Mouse (Mus musculus) lung, adult 18-20 months (tissue): ENCODE data around the gene Lin7b.
A peak's percentile ranks its signal among the peaks of the same experiment; 100 is the strongest.
"Not testable (repeated sequence)": the region's sequence is repeated elsewhere in the genome, so short reads cannot be mapped to it uniquely, and the experiment has no call there.

Source experiments
- DNase-seq, 2 experiments: peaks; one replicate each; pipeline ENCODE4 v3.0.0; 2022; ENCODE audit warnings: mixed read lengths in 2 of 2

The Lin7b gene

DNA sequence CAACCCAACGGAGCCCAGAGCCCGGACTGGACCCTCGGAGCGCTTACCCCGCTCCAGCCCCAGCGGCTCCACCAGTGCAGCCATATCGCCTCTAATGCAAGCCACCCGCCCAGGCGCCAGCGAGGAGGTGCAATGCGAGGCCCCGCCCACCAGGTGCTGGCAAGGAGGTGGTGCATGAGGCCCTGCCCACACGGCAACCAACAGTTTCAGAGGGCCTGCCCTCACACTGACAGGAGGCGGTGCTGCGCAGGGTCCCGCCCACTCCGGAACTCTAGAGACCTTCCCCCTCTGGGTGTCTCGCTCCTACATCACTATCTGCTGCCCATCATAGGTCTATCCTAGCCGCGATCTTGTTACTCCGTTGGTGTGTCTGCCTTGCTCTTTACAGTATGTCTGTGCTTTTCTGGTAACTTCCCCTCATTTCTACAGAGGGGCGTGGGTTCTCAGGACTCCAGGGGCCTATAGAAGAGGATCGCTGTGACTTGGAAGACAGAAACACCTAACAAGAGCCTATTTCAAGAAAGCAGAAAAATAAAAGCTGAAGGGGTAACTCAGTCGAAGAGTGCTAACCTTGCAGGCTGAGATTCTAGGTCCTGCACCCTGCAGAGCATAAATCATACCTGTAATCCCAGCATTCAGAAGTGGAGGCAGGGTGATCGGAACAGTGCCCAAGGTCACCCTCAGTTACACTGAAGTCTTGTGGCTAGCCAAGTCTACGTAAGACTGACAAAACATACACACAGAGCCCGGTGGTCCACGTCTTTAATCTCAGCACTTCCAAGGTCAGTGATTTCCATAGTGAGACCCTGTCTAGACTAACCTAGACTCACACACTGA lies at the start of gene Lin7b:
Lin7b (minus strand) TSS at position 109 of the 837 bp plus-strand sequence.
- DNase-seq = peak; percentile 91 to 93

DNA sequence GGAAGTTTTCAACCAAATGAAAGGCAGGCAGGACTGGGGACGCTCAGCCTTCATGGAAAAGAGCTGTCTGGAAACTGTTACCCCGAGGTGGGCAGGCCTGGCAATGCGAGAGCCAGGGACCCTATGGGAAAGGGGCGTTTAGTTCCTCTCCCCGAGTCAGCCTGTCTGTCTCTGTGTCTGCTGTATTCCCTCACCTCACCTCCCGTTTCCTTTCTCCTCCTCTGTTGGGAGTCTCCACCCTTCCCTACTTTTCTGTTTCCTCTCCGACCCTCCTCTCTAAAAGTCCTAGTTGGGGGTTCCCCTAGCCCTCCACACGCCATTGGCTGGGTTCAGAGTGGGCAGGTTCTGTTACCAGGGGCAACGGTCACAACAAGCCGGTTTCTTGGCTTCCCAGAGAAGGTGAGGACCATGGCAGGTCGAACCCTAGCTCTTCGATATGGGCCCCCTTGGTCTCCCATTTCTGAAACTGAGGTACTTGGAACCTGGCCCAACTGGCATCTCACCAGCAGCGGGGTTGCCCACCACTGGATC lies 47.6 kb upstream of the Lin7b start:
- peak in 1 of 2 experiments; percentile 53 for DNase-seq

DNA sequence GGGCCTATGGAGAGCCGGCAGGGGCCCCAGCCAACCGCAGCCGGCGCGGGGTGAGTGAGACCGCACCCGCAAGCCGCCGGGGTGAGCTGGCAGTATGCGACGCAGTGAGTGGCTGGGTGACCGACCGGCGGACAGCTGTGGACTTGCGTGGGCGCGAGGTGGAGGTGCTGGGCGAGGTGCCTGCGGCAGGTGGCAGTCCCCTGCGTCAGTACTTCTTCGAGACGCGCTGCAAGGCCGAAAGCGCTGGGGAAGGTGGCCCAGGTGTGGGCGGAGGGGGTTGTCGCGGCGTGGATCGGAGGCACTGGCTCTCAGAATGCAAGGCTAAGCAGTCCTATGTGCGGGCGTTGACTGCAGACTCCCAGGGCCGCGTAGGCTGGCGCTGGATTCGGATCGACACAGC lies 45.3 kb upstream of the Lin7b start:
- DNase-seq = no peak

DNA sequence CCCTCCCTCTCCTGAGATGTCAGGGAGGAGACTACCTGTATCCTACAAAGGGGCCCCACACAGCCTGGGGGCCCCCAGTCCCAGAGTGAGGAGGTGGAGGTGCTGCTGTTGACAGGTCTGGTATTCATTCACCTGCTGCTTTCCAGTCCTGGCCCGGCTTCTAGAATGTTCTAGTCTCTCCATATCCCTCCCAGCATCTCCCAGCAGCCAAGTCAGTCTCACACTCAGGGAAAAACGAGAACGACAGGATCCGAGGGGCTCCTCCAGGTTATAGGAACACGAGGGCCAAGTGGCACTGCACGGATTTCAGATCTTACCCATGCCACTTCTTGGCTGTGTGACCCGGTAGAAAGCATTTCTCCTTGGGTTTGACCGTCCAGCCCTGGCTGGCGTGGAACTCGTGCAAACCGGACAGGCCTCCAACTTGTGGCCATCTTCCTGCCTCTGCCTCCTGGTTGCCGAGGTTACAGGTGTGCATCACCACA lies 44.4 kb upstream of the Lin7b start:
- DNase-seq = no peak

DNA sequence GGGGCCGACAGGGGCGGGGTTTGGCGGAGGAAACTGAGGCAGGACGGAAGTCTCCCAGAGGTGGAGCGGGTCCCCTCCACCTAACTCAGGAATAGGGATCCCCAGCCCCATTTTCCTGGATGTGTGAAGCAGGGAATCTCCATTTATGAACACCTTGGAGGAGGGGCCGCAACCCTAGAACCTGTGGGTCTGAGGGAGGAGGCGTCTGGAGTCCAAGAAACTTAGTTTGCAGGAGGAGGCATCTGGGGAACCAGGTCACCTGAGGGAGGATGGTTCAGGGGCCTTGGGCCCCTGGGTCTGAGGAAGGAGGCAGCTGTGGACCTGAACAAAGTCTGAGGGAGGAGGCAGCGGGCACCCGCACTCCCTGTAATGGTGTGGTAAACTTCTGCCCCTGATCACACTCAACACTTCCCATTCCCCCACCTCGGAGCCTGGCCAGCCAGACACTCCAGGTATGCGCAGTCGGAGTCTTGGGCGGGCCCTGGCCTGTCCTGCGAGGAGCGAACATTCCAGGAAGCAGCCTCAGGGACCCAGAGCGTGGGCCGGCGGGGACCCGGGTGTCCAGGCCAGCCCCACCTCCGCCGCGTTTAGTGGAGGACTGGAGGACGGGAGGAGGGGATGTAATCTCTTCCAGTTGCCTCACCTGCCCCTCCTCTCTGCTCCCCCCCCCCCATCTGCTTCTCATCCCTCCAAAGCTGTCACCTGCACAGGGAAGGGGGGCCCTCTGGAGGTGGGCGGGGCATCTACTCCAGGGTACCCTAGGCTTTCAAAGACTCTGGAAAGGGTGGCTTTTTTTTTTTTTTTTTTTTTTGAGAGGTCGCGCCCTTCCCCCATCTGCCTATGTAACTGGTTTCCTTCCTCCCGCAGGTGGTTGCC lies 43.7 kb upstream of the Lin7b start:
- peak; percentile 52 to 74 for DNase-seq

DNA sequence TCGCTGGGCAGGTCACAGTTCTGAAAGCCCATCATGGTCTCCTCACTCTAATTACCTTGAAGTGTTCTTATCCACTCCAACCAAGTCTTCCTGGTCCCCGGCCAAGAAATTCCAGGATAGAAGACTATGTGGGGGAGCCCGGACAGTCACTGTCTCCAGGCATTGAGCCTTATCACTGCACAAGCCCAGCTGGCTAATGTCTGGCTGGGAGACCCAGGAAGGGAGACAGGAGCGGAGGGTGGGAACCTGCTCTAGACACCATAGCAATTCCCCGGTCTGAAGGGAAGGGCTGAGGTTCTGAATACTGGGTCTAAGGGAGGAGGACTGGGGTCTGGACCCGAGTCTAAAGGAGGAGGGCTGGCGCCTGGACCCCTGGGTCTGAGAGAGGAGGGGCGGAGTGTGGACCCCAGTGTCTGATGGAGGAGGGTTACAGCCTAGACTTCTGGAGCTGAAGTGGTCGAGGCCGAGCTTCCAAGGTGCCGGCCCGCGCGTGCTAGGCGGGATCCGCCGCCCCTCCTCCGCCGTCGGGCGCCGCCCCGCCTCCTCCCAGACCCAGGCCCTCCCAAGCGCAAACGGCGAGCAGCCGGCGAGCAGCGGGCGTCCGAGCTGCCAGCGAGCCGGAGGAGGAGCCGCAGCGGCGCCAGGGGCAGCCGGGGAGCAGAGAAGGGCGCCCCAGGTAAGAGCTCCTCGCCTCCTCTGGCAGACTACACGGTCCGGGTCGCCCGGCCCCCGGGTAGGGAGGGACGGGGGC lies 42.9 kb upstream of the Lin7b start, which contains the start of gene Ntf5:
Ntf5 (plus strand) TSS at position 583 of the 751 bp plus-strand sequence.
- DNase-seq = peak; percentile 60 to 62

DNA sequence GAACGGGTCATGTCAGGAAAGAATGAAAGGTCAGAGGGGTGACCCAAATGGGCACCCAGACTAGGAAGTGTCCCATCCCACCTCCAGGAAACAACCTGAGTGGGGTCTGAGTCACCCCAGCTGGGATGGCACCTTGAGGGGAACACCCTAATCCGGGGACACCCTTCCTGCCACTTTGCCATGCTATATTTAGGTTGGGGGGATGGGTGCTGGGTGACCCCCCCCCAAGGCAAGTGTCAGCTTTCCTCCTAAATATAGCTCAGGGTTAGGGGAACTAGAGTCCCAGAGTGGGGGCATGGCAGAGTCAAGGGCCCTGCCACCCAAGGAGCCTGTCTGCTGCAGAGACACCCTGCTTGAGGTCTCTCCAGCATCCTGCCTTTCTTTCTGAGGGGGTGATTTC lies 42.0 kb upstream of the Lin7b start:
- no peak for DNase-seq

DNA sequence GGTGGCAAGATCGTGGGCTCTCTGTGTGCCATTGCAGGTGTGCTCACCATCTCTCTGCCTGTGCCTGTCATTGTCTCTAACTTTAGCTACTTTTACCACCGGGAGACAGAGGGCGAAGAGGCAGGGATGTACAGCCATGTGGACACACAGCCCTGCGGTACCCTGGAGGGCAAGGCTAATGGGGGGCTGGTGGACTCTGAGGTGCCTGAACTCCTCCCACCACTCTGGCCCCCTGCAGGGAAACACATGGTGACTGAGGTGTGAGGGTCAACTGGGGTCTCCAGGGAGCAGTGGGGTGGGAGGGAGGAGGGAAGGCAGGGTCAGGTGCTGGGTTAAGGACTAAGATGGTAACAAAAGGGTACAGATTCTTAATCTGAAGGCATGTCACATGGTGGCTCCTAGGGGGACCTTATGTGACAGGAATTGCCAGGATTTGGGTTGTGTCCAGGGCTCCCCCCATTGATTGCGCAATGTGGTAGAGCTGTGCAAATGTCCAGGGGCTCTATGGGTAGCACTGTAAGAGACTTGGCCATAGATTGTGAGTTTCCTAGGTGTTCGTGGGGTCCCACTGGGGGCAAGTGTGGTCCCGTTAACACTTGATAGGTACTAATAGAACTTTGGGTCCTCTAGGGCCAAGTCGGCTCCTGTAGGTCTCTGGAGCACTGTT lies 39.2 kb upstream of the Lin7b start:
- DNase-seq = no peak

DNA sequence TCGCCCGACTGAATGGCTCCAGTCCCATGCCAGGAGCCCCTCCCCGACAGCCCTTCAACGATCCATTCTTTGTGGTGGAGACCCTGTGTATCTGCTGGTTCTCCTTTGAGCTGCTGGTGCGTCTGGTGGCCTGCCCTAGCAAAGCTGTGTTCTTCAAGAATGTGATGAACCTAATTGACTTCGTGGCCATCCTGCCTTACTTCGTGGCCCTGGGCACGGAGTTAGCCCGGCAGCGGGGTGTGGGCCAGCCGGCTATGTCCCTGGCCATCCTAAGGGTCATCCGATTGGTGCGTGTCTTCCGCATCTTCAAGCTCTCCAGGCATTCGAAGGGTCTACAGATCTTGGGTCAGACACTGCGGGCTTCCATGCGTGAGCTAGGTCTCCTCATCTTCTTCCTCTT lies 38.6 kb upstream of the Lin7b start:
- no peak for DNase-seq

DNA sequence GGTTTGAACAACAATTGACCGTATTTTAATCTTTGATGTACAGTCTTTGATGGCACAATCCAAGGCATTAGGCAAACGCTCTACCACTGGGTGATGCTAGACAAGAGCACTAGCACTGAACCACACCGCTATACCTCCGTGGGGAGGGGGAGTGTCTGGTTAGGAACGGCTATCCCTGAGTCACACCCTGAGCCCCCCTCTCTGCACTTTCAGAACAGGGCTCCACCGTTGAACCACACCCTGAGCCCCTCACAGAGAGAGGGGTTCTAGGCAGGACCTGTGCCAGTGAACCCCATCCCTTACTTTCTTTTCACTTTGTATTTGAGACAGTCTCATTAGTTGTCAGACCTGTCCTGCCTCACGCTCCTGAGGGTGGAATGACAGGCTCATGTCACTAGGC lies 38.0 kb upstream of the Lin7b start:
- DNase-seq = no peak

DNA sequence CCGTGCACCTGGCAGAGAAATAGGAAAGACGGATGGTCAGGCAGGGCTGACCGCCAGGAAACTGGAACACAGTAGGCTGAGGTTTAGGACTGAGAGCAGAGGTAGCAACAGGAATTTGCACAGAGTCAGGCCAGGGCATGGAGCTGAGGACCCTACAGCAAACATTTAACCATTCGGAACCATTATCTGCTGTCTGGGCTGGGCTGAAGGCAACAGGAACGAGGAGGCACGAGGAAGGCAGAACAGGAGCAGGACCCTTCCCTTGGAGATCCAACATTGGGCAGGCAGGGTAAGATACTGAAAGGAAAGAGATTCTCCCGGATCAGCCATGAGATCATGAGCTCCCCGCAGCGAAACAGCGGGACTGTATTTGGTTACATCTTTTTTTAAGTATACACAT lies 37.5 kb upstream of the Lin7b start:
- no peak for DNase-seq

DNA sequence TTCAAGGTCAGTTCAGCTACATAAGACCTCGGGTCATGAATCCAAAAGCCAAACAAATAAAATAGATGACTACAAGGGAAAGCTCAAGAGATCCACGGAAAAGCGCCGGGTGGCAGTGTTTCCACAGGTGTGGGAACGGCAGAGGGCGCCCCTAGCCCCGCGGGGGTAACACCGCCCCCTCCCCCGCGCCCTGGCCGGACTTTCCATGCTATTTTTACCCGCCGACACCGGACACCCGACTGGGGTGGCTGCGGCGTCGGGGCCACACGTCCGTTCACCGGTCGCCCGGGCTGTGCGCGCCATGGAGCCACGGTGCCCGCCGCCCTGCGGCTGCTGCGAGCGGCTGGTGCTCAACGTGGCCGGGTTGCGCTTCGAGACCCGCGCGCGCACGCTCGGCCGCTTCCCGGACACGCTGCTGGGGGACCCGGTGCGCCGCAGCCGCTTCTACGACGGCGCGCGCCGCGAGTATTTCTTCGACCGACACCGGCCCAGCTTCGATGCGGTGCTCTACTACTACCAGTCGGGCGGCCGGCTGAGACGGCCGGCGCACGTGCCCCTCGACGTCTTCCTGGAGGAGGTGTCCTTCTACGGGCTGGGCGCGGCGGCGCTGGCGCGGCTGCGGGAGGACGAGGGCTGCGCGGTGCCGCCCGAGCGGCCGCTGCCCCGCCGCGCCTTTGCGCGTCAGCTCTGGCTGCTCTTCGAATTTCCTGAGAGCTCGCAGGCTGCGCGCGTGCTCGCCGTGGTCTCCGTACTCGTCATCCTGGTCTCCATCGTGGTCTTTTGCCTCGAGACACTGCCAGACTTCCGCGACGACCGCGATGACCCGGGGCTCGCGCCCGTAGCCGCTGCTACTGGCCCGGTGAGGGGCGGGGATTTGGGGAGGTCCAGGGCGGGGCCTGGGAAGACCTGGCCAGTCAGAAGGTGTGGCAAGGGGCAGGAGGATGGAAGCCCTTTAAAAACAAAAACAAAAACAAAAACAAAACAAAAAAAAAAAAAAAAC lies 36.1 kb upstream of the Lin7b start:
- DNase-seq = peak in 1 of 2 experiments; percentile 46

DNA sequence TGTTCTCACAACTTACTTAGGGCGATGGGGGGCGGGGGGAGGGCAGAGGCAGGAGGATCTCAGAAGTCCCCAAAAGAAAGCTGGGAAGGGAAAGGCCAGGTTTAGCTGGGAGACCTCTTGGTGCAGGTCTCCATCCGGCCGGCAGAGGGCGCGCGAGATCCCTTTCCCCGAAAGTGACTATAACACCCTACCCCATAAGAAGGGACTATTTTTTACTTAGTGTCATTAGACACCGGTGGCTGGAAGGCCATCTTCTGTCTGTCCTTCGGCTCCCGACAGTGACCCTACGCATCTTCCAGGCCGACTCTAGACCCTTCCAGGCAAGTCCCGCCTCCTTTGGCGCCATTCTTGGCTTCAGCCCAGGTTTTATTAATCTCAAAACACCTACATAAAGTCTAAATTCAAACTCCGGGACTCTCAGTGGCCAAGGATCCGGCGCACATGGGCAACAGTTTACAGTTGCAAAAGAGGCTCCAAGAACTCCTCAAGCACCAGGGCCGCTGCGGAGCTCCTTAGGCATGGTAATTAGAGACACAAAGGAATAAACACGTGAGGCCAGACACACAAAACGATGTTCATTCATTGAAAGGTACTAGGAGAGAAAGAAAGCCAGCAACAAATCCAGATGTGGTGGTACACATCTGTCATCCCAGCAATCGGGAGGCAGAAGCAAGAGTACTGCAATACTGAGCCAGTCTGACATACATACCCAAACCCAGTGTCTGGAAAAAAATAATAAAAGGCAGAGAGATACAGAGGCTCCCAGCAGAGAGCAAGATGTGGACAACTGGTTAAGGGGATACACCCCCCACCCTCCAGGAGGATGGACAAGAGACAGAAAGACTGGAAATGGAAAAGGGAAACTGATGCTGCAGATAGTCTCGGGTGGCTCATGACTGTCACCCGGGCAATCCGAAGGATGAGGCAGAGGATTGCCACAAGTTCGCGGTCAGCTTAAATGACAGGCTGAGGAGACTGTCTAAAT lies 35.0 kb upstream of the Lin7b start, which contains the start of gene Kcna7:
Kcna7 (plus strand) TSS at position 563 of the 985 bp plus-strand sequence.
- peak; percentile 72 to 77 for DNase-seq

DNA sequence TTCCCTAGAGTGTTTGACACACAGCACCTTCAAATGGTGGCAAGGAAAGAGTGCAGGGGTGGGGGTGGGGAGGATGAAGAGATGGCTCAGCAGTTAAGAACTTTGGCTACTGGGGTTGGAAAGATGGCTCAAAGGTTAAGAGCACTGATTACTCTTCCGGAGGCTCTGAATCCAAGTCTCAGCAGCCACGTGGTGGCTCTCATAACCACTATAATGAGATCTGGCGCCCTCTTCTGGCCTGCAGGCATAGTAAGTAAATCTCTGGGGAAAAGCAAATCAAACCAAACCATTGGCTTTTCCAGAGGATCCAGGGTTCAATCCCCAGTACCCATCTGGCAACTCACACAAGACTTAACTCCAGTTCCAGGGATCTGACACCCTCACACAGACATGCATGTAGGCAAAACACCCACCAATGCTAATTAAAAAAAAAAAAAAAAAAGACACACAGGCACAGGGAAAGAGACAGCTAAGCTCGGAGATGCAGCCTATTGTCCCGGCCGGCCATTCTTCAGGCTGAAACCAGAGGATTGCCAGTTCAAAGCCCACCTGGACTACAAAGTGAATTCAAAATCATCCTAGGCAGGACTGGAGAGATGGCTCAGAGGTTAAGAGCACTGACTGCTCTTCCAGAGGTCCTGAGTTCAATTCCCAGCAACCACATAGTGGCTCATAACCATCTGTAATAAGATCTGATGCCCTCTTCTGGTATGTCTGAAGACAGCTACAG lies 33.3 kb upstream of the Lin7b start:
- DNase-seq = peak; percentile 54 to 64

DNA sequence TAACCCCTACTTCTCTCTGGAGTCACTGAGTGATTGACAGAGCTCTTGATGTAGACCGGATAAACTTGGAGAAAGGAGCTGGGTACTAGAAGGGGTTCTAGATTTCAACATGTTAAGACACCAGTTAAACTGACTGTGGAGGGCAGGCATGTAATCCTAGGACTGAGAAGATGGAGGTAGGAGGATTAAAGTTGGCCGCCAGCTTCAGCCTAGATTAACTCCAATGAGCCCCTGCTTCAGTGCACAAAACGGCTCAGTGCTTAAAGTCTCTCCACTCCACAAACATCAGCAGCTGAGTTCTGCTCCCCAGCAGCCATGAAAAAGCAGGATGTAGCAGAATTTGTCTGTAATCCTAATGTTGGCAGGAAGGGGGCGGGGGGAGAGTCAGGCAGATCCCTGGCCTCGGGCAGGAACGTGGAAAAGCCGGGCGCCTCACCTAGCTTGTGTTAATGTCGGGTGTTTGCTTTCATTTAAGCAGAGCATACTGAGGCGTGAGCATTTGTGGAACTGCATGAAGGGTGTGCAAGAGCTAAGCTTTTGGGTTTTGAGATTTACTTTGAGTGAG lies 31.2 kb upstream of the Lin7b start:
- DNase-seq = no peak

DNA sequence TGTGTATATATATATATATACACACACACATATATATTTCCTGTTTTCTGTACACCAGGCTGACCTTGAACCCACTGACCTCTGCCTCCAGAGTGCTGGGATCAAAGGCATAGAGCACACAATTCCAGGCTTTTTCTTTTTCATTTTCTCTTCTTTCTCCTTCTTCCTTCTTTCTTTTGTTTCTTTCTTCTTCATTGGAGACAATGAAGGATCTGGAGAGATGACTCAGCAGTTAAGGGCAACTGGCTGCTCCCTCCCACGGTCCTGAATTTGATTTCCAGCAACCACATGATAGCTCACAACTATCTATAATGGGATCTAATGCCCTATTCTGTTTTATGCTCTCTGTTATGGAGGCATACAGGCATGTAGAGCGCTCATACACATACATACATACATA lies 26.4 kb upstream of the Lin7b start:
- no peak for DNase-seq

DNA sequence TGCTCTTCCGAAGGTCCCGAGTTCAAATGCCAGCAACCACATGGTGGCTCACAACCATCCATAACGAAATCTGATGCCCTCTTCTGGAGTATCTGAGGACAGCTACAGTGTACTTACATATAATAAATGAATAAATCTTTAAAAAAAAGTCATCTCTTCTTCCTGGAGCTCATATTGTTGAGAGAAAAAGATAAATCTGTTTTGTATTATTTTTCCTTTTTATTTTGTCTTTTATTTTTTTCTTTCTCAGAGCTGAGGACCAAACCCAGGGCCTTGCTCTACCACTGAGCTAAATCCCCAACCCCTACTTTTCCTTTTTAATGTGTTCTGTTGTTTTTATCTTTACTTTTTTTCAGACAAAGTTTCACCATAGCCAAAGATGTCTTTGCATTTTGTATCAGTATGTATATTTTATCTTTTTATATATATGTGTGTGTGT lies 26.0 kb upstream of the Lin7b start:
- not testable (repeated sequence) for DNase-seq
